Mouse (Mus musculus) kidney, postnatal 25 days (tissue): ENCODE measurements around the gene Vmn1r43.
"Not testable (repeated sequence)": the region's sequence is repeated elsewhere in the genome, so short reads cannot be mapped to it uniquely, and the experiment has no call there.

ENCODE experiments used
- DNase-seq, 2 experiments: peaks; one replicate each; pipeline ENCODE4 v3.0.0; 2021; ENCODE audit warnings: mixed read lengths in 2 of 2

Gene Vmn1r43

GRCm38 (mm10) chr6:89876313-89876712, at the start of gene Vmn1r43, which contains the start of gene Vmn1r42:
Gene Vmn1r43, minus strand, starts transcription at chr6:89876413.
Gene Vmn1r42, minus strand, starts transcription at chr6:89876413.
- not testable (repeated sequence) for DNase-seq

DNA sequence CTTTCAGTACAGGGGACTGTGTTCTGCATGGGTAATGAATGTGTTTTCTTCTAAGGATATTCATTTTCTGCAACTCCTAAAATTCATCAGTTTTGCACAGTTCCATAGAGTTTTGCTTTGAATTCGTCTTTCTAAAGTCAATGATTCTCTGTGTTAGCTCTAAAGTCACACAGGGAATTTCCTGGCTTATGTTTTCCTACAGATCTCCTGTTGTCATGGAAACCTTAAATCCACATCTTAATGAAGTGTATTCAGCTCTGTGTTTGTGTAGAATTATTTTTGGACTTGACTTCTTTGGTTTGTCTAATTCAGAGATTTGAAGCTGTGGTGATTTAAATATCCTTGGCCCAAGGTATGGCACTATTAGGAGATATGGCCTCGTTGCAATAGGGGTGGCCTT, 7.6 kb upstream of the Vmn1r43 start:
- DNase-seq, result no peak

GRCm38 (mm10) chr6:89883360-89883759, 7.1 kb upstream of the Vmn1r43 start, which contains the start of gene Vmn1r44:
Gene Vmn1r44, plus strand, starts transcription at chr6:89883660.
- DNase-seq, result no peak

- DNase-seq, result no peak
These were observed 4.7 kb upstream of the Vmn1r43 start for GRCm38 (mm10) chr6:89880867-89881266.

GRCm38 (mm10) chr6:89876963-89877362, 750 bp upstream of the Vmn1r43 start:
- no peak for DNase-seq

DNA sequence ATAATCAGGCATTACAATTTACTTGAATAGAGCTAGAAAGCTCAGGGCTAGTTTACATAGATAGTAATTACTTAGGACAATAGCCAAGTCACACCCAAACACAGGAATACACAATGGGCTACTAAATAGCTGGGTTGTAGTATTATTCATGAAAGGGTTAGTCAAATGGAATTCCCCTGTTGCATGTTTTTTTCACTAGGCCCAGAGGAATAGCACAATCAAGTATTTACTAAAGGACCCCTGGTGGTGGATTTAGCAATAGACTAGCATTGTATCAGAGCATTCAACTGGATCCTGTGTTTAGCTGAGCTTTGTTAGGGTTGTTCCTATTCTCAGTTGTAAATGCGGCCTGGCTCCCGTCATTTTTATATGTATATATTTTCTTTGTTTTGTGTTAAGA, 8.2 kb downstream of the Vmn1r43 start:
- DNase-seq, result no peak

GRCm38 (mm10) chr6:89867276-89867675, 8.9 kb downstream of the Vmn1r43 start:
- no peak for DNase-seq

GRCm38 (mm10) chr6:89863792-89864191, 12.4 kb downstream of the Vmn1r43 start:
- DNase-seq, result no peak

DNA sequence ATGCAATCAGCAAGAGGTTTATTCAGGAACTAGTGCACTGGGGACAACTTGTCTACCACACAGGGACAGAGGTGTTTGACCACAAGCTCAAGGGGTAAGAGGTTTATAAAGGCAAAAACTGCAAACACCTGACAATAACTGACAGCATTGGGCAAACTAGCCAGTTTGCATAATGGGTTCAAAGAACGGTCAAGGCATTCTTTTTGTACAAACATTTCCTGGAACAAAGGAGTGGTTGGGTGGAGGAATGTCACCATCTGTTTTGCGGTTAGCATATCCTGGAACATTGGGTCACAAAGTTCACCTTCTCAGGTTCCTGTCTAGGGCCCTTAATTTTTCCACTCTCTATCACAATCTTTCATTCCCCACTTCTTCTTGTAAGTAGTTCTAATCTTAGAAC, 16.4 kb downstream of the Vmn1r43 start:
- DNase-seq, result no peak

- no peak for DNase-seq
These were observed 18.7 kb downstream of the Vmn1r43 start for GRCm38 (mm10) chr6:89857552-89857951.
